Mouse (Mus musculus): ENCODE measurements around the gene Clec2d.

- TF ChIP-seq CTCF (IDR thresholded peaks at IDR 0.05; ENCODE audit: insufficient read depth, low read length) = peak; percentile 52
- TF ChIP-seq POLR2A (IDR thresholded peaks at IDR 0.05; ENCODE audit: borderline replicate concordance, extremely low read depth, low read depth, low read length) = no peak; the same call in 1 of the 2 replicates
These were observed at the start of gene Clec2d for GRCm38 (mm10) chr6:129180403-129181169.

All from lung, adult 2 months (tissue).